Mouse (Mus musculus) kidney, adult 2 months (tissue): ENCODE data around the gene 2610044O15Rik8. TPM values are rescaled to one million over a fixed set of nuclear protein-coding genes. Genes with fewer than 3 reads are reported as not detected.
"Not testable (repeated sequence)": the region's sequence is repeated elsewhere in the genome, so short reads cannot be mapped to it uniquely, and the experiment has no call there.

Experiments used
- DNase-seq: peaks from one replicate; pipeline ENCODE4 v3.0.0; 2021
- H3K27ac ChIP-seq: fragments of 200-500 bp; 2 replicates; pipeline ENCODE4 v1.5.1; 2012; ENCODE audit warnings: low read depth, low read length, control low read depth, inconsistent platforms; ENCODE audit not compliant: insufficient read depth
- H3K27me3 ChIP-seq: fragments of 200-500 bp; replicated peaks from 2 replicates; pipeline ENCODE4 v1.6.1; 2012; ENCODE audit warnings: mild to moderate bottlenecking, moderate library complexity, low read length, inconsistent platforms; ENCODE audit not compliant: control insufficient read depth, insufficient read depth
- H3K36me3 ChIP-seq: fragments of 200-500 bp; 2 replicates; pipeline ENCODE4 v1.6.1; 2012; ENCODE audit warnings: mild to moderate bottlenecking, moderate library complexity, low read length, inconsistent platforms; ENCODE audit not compliant: control insufficient read depth, insufficient read depth
- H3K4me1 ChIP-seq: fragments of 200-500 bp; 2 replicates; pipeline ENCODE4 v1.6.1; 2011; ENCODE audit warnings: low read length; ENCODE audit not compliant: control insufficient read depth, insufficient read depth
- H3K4me3 ChIP-seq: fragments of 200-500 bp; 2 replicates; pipeline ENCODE4 v1.5.1; 2011; ENCODE audit warnings: mild to moderate bottlenecking, low read depth, low read length, control low read depth; ENCODE audit not compliant: insufficient read depth
- CTCF ChIP-seq: fragments of 200-500 bp; conservative IDR thresholded peaks from 2 replicates; pipeline ENCODE4 v1.5.1; 2011; ENCODE audit warnings: low read depth, mild to moderate bottlenecking, control low read depth, low read length, moderate library complexity, mixed read lengths; ENCODE audit not compliant: insufficient read depth, insufficient read length
- POLR2A ChIP-seq: fragments of 200-500 bp; IDR thresholded peaks from one replicate; pipeline ENCODE4 v1.6.1; 2011; ENCODE audit warnings: low read depth, low read length, control low read depth
- WGBS: fragments of 180-500 bp; shearing (Covaris S2); methylation state at CpG from one replicate; pipeline ENCODE4 v1.1.7; 2018; 5-methylcytosine and 5-hydroxymethylcytosine counted together
- polyA plus RNA-seq: library from polyadenylated mRNA; depleted of rRNA; stranded (reverse); fragments of >200 nt; gene quantifications from 2 replicates; pipeline ENCODE4 v1.2.3, GENCODE M21; 2012; rRNA removed

2610044O15Rik8 gene
- 1.5 and 3.4 TPM in 2 replicates for polyA plus RNA-seq

DNA sequence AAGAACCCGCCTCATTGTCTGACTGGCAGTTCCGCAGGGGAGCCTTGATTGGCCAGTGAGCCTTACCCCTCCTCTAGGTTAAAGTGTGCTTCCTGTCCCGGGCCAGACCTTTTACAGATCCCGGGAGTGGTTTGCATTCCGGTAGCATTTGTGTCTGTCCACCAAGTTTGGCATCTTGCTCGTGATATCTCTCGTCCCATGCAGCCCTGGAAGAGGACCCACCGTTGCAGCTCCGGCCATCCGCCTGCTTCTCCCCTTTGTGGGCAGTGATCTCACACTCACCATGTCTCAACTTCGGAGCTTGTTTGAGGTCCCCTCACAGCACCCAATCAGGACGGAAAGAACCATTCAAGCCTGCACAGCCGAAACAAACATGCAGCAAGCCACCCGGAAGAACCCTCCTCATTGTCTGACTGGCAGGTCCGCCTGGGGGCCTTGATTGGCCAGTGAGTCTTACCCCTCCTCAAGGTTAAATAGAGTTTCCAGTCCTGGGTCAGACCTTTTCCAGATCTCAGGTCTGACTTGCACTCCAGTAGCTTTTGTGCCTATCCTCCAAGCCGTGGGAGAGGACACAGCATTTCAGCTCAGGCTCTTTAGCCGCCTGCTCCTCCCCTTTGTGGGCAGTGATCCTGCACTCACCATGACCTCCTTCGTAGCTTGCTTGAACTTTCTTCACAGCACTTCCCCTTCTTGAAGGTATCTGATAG is at the start of gene 2610044O15Rik8:
TSS of gene 2610044O15Rik8 (minus strand) at position 380 of the 707 bp plus-strand sequence.
- Histone ChIP-seq H3K27ac (peak within 1 kb of the TSS; percentile 95), H3K4me1 (no peaks in the 10 kb centered on the region; the same call in 1 of the 2 replicates), H3K4me3 (peak within 1 kb of the TSS; percentile 82), H3K36me3 (no peaks in the 10 kb centered on the region; the same call in 1 of the 2 replicates), H3K27me3 (no peaks in the 10 kb centered on the region)
- DNase-seq = peak; percentile 96
- TF ChIP-seq POLR2A (no peak), CTCF (no peak)
- 1% methylated on average over 18 of the region's 18 CpGs for WGBS

DNA sequence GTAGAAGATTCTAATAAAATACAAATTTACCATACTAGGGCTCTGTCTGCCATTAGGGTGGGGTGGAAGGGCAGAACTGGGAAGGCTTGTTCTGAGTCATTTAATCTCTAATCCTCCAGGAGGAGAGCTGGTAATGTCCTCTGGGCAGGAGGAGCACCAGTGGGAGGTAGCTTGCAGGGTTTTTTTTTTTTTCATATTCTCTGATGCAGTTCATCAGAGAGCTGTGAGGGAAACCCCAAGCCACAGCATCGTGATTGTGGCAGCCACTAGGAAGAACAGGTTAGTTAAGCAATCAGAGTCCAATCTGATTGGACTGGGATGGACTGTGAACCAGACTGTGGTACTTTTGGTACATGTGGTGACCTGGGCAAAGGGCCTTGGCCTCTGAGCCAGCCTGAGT is 31.7 kb upstream of the 2610044O15Rik8 start:
- Histone ChIP-seq H3K27ac (no peak overlapping the region), H3K4me1 (0 out of 2 replicates have a peak, but pooled peaks cover 3% of the 10 kb centered on the region), H3K36me3 (no peaks in the 10 kb centered on the region; the same call in 1 of the 2 replicates), H3K27me3 (no peaks in the 10 kb centered on the region), H3K4me3 (no peak overlapping the region)
- DNase-seq = no peak
- TF ChIP-seq CTCF (no peak), POLR2A (no peak)
- WGBS = 58% methylated on average over 1 of the region's 1 CpGs

DNA sequence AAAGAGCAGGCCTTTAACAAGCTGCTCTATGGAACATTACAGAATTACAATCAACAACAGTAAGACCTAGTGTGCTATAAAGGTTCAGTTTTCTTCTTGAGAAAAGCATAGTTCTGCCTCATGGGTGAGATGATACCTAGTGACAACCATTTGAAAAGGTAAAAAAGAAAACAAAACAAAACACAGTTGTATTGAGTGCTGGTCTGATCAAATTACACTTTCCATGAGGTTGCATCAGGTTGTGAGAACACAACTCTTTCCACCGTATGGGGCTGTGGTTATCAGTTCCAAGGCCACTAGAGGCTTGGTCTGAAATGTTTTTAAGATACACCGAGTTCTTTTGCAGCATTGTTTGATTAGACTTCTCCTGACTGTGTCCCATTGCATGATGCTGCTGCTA is 30.1 kb upstream of the 2610044O15Rik8 start:
- TF ChIP-seq POLR2A = no peak
- TF ChIP-seq CTCF = no peak
- WGBS = 79% methylated on average over 2 of the region's 2 CpGs
- H3K27ac ChIP-seq = no peak overlapping the region
- no peaks in the 10 kb centered on the region for H3K36me3 ChIP-seq
- H3K27me3 ChIP-seq = no peaks in the 10 kb centered on the region
- no peak overlapping the region for H3K4me3 ChIP-seq
- 0 out of 2 replicates have a peak, but pooled peaks cover 3% of the 10 kb centered on the region for H3K4me1 ChIP-seq
- DNase-seq = no peak

DNA sequence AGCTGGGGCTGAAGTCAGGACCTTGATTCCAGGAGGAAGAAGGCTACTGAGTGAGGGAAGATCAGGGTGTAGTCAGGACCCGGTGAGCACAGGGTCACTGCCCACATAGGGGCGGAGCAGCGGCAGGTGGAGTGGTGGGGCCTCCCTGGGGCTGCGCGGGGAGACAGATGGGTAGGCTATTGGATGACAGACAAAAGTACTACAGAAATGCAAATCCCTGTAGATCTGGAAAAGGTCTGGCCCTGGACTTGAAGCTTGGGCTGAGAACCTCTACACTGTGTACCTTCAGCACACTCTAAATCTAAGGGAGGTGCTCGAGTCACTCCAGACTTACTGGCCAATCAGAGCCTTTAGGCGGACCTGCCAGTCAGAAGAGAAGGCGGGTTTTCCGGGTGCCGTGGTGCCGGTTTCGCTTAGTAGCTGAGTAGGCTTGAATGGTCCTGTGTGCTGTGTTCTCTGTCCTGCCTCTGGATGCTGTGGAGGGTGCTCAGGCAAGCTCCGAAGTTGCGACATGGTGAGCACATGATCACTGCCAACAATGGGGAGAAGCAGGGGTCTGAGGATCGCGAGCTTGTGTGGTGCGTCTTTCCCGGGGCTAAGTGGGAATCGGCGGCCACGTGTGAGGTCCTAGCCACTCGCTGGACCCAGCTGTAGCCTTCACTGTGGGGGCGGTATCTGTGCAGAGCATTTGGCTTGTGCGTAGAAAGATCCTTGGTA is 29.2 kb upstream of the 2610044O15Rik8 start:
- not testable (repeated sequence) for H3K36me3 ChIP-seq, H3K27me3 ChIP-seq, H3K4me1 ChIP-seq
- WGBS = 1% methylated on average over 24 of the region's 24 CpGs
- Histone ChIP-seq H3K4me3 (peak overlapping the region; percentile 65), H3K27ac (0 out of 2 replicates have a peak overlapping the region, but pooled peaks have one; percentile 3)
- peak; percentile 86 for DNase-seq

DNA sequence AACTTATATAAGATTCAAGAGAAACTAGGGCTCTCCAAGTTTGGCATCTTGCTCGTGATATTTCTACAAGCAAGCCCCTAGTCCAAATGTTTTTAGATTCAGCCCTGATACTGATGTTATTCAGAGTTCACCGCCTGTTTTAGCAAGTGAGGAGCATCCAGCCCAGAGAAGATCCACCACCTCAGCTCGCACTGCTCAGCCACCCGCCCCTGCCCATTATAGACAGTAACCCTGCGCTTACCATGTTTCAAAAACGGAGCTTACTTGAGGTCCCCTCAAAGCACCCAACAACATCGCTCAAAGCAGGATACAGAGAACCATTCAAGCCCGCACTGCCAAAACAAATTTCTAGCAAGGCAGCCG is 561 bp downstream of the 2610044O15Rik8 start:
- no peak for DNase-seq
- under 1% methylated on average over 9 of the region's 9 CpGs for WGBS

More for the DNA sequence above, 561 bp downstream of the 2610044O15Rik8 start:
- Histone ChIP-seq H3K4me1 (no peaks in the 10 kb centered on the region; the same call in 1 of the 2 replicates), H3K36me3 (no peaks in the 10 kb centered on the region; the same call in 1 of the 2 replicates), H3K27me3 (no peaks in the 10 kb centered on the region), H3K27ac (no peak overlapping the region), H3K4me3 (peak overlapping the region; percentile 82)
- TF ChIP-seq CTCF (no peak), POLR2A (no peak)

Other genes with a start within 250 kb of the 2610044O15Rik8 start
- not detected in 2 replicates for gene Ccdc7a, start 168.9 kb downstream of the 2610044O15Rik8 start, polyA plus RNA-seq
- not detected in 2 replicates for gene Ccdc7b, start 167.3 kb downstream of the 2610044O15Rik8 start, polyA plus RNA-seq
- gene Gm10999, start 102.7 kb downstream of the 2610044O15Rik8 start, polyA plus RNA-seq = not detected in 2 replicates